Mouse (Mus musculus) limb, embryonic 12.5 days (tissue): Measurements from ENCODE around the gene Rfx3. TPM values are rescaled to one million over a fixed set of nuclear protein-coding genes. Genes with fewer than 3 reads are reported as not detected.

ENCODE experiments used
- ATAC-seq: fragments of 200-750 bp; cut with Nextera tagmentation; 2 replicates; pipeline ENCODE4 v1.8.0; 2017; ENCODE audit warnings: low read depth, moderate TSS enrichment; ENCODE audit not compliant: insufficient number of reproducible peaks, insufficient read depth, low FRiP score, low TSS enrichment
- H3K27ac ChIP-seq: fragments of 300-500 bp; sonication (generic); 2 replicates; pipeline ENCODE4 v1.5.1; 2016; ENCODE audit warnings: mild to moderate bottlenecking, moderate library complexity
- H3K27me3 ChIP-seq: fragments of 300-500 bp; sonication (generic); 2 replicates; pipeline ENCODE4 v1.6.1; 2016; ENCODE audit warnings: mild to moderate bottlenecking, moderate library complexity
- H3K36me3 ChIP-seq: fragments of 300-500 bp; sonication (generic); 2 replicates; pipeline ENCODE4 v1.6.1; 2016; ENCODE audit warnings: mild to moderate bottlenecking, moderate library complexity
- H3K4me1 ChIP-seq: fragments of 300-500 bp; sonication (generic); replicated peaks from 2 replicates; pipeline ENCODE4 v1.6.1; 2016
- H3K4me2 ChIP-seq: fragments of 300-500 bp; sonication (generic); 2 replicates; pipeline ENCODE4 v1.6.1; 2016; ENCODE audit warnings: mild to moderate bottlenecking, moderate library complexity
- H3K4me3 ChIP-seq: fragments of 300-500 bp; sonication (generic); replicated peaks from 2 replicates; pipeline ENCODE4 v1.5.1; 2016; ENCODE audit warnings: mild to moderate bottlenecking
- H3K9ac ChIP-seq: fragments of 300-500 bp; sonication (generic); replicated peaks from 2 replicates; pipeline ENCODE4 v1.6.1; 2016; ENCODE audit warnings: mild to moderate bottlenecking, moderate library complexity
- H3K9me3 ChIP-seq: fragments of 300-500 bp; sonication (generic); 2 replicates; pipeline ENCODE4 v1.6.1; 2016; ENCODE audit warnings: mild to moderate bottlenecking, moderate library complexity
- WGBS: fragments of 180-500 bp; shearing (Covaris S2); methylation state at CpG from one replicate; pipeline ENCODE4 v1.1.7; 2016; 5-methylcytosine and 5-hydroxymethylcytosine counted together
- polyA plus RNA-seq: library from polyadenylated mRNA; unstranded; fragments of >200 nt; fragmentation: Nextera tagmentation; extraction: Ambion mirVana; gene quantifications from 2 replicates; pipeline ENCODE4 v1.2.1, GENCODE M21; 2016

Rfx3 gene
- polyA plus RNA-seq, 1 experiment from 2014 or later, result 13.8 TPM

DNA sequence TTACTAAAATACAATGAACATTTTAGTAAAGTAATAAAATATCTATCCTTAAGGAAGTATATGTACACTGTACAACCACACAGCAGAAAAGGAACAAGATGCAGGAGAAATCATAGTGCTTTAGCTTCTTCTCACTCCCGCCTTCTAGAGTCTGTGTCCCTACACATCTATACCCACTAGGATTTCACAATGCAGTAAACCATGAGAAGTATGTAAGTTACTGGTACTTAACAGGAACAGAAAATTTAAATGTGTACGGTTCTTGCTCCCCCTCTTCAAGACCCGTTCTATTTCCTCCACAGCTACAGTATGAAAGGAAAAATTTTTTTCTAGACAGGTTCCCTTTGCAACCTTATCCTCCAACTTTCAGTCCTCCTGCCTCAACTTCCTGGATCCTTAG, 8.3 kb downstream of the Rfx3 start:
- Histone ChIP-seq H3K4me3 (no peak overlapping the region), H3K9ac (no peak overlapping the region), H3K27me3 (no peaks in the 10 kb centered on the region), H3K4me2 (no peak overlapping the region), H3K36me3 (no peaks in the 10 kb centered on the region), H3K27ac (no peak overlapping the region), H3K4me1 (peaks cover 9% of the 10 kb centered on the region), H3K9me3 (no peaks in the 10 kb centered on the region)
- no peak for ATAC-seq
- WGBS, result 65% methylated on average over 3 of the region's 3 CpGs

DNA sequence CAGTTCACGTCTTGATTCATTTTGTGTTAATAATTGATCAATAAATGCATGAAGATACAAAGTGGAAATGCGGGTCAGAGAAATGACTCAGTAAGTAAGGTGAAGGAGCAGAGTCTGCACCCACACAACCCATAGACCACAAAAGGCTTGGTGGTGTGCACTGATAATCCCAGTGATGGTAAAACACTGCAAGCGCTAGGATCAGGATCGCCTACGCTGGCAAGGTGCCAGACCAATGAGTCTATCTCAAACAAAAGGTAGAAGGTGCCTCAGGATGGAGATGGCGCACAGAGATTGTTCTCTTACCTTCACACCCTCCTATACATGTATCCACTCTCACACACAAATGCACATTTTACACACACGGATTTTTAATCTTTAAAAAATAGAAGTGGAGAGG, 18.2 kb downstream of the Rfx3 start:
- H3K4me3 ChIP-seq, result no peak overlapping the region
- H3K9me3 ChIP-seq, result no peaks in the 10 kb centered on the region
- H3K36me3 ChIP-seq, result no peaks in the 10 kb centered on the region
- H3K27ac ChIP-seq, result no peak overlapping the region
- WGBS, result 94% methylated on average over 7 of the region's 7 CpGs
- peaks cover 4% of the 10 kb centered on the region for H3K4me1 ChIP-seq
- H3K9ac ChIP-seq, result no peak overlapping the region
- no peak for ATAC-seq
- no peaks in the 10 kb centered on the region for H3K27me3 ChIP-seq
- H3K4me2 ChIP-seq, result no peak overlapping the region

DNA sequence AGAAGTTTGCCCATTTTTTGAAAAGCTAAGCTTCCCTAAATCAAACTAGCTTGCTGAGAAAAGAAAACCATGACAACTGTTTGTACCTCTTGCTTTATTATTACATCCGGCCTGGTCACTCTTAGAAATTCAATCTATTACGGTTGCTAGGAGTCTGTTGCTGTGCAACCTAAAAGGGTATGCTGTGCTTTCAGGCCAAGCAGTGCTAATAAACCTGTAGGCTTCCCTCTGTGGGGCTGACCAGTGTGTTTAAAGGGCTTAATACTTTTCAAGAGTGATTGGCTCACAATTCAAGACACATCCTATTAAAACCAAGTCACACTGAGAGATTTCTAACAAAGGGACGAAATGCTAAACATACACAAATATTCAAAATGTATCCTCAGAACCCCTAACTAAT, 22.2 kb downstream of the Rfx3 start:
- Histone ChIP-seq H3K9ac (no peak overlapping the region), H3K9me3 (no peaks in the 10 kb centered on the region), H3K36me3 (no peaks in the 10 kb centered on the region), H3K4me2 (no peak overlapping the region), H3K27ac (no peak overlapping the region), H3K27me3 (no peaks in the 10 kb centered on the region), H3K4me3 (no peak overlapping the region), H3K4me1 (peaks cover 4% of the 10 kb centered on the region)
- no peak for ATAC-seq
- 59% methylated on average over 3 of the region's 3 CpGs for WGBS

DNA sequence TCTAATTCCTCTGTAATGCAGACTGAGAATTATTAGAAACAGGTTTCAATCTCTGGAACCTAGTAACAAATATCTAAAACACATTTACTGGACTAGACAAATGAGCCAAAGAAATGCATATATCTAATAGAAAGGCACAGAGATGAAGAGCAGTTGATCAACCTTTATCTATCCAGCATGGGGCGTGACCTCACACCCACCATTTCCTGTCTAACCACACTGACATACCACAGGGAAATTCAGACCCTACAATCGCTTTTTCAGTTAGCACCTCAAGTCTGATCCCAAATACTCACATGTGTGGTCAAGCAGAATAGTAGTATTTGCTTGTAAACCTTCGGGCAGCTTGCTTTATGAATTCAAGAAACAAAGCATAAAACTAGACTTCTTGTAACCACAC, 43.4 kb downstream of the Rfx3 start:
- WGBS, result 80% methylated on average over 3 of the region's 3 CpGs
- no peak overlapping the region for H3K9ac ChIP-seq
- no peak for ATAC-seq

DNA sequence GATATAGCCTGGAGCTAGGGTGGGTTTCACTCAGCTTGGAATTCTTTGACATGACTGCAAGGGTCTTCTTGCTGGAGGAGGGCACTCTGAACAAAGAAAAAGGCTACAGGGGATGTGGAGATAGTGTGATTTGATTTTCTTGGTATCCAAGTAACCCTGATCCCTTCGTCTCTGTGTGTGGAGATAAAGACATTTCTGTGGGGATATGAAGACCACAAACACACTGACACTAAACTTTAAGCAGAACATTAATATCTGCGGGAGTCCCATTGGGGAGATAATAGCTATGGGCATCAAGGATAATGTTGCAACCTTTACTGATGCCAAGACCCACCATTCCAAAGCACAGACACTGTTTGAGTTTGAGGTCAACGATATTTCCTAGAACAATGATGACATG, 49.7 kb downstream of the Rfx3 start:
- ATAC-seq, result no peak
- H3K36me3 ChIP-seq, result peaks cover 9% of the 10 kb centered on the region; the same call in 1 of the 2 replicates
- no peaks in the 10 kb centered on the region for H3K4me1 ChIP-seq
- 96% methylated on average over 3 of the region's 3 CpGs for WGBS
- H3K9me3 ChIP-seq, result no peaks in the 10 kb centered on the region
- H3K27ac ChIP-seq, result no peak overlapping the region
- no peak overlapping the region for H3K4me3 ChIP-seq
- H3K4me2 ChIP-seq, result no peak overlapping the region
- H3K27me3 ChIP-seq, result no peaks in the 10 kb centered on the region
- H3K9ac ChIP-seq, result no peak overlapping the region

More for the DNA sequence above, 43.4 kb downstream of the Rfx3 start:
- H3K27ac ChIP-seq, result no peak overlapping the region
- peaks cover 15% of the 10 kb centered on the region; the same call in 1 of the 2 replicates for H3K36me3 ChIP-seq
- no peak overlapping the region for H3K4me3 ChIP-seq
- H3K27me3 ChIP-seq, result no peaks in the 10 kb centered on the region
- no peaks in the 10 kb centered on the region for H3K4me1 ChIP-seq
- no peak overlapping the region for H3K4me2 ChIP-seq
- H3K9me3 ChIP-seq, result no peaks in the 10 kb centered on the region

DNA sequence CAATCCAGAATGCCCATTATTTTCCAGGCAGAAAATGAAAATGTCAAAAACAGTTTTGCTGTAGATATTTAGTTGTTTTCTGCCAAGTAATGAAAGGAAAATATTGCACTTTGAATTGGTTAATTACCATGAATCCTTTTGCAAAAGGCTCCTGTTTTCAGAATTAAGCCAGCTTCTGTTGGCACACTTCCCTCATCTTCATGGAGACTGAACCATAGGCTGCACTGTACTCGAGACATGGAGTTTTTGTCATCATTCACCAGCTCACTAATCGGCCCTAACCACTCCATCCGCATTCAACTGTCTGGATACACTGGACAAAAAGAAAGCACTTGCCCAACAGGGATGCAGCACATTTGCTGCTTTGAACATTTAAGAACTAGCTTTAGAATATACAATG, 75.5 kb downstream of the Rfx3 start:
- H3K9ac ChIP-seq, result no peak overlapping the region
- no peak for ATAC-seq
- H3K4me1 ChIP-seq, result 0 out of 2 replicates have a peak, but pooled peaks cover 3% of the 10 kb centered on the region
- no peaks in the 10 kb centered on the region for H3K27me3 ChIP-seq
- H3K9me3 ChIP-seq, result no peaks in the 10 kb centered on the region
- no peaks in the 10 kb centered on the region for H3K36me3 ChIP-seq
- no peak overlapping the region for H3K4me3 ChIP-seq
- WGBS, result 78% methylated on average over 3 of the region's 3 CpGs
- H3K4me2 ChIP-seq, result no peak overlapping the region
- no peak overlapping the region for H3K27ac ChIP-seq

DNA sequence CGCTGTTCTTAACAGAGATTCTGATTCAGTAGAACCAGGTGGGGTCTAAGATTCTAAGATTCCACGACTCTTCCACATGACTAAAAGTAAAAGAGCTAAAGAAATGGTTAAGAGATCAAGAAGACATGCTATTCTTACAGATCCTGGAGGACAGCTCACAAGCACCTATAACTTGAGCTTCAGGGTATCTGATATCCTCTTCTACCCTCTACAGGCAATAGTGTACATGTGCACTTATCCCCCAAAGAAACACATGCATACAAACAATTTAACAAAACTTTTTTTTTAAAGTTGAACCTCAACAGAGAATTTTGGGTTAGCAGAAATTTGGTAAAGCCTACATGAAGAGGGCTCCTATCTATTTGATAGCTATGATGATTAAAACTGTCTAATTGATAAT, 79.8 kb downstream of the Rfx3 start:
- Histone ChIP-seq H3K27me3 (no peaks in the 10 kb centered on the region), H3K9ac (no peak overlapping the region), H3K4me1 (0 out of 2 replicates have a peak, but pooled peaks cover 3% of the 10 kb centered on the region), H3K9me3 (no peaks in the 10 kb centered on the region), H3K4me3 (no peak overlapping the region), H3K36me3 (no peaks in the 10 kb centered on the region), H3K27ac (no peak overlapping the region), H3K4me2 (no peak overlapping the region)
- no peak for ATAC-seq
- 95% methylated on average over 2 of the region's 2 CpGs for WGBS

DNA sequence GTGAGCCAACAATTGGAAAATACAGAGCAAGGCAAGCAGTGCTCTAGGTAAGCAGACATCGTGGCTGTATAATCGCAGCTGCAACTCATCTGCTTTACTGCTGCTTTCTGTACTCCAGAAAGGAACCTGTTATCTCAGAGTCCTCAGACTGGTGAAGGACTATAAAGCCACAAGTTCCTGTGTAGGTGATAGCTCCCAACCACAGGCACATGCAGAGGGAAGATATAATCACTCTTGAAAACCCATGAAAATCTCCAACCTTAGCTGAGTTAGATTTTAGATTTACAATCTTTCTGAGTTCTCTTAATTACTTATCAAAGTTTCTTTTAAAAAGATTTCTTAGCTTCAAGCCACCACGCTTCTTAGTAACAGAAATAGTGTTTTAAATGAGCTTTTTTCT, 84.6 kb downstream of the Rfx3 start:
- H3K4me1 ChIP-seq, result no peaks in the 10 kb centered on the region
- H3K4me3 ChIP-seq, result no peak overlapping the region
- no peak overlapping the region for H3K4me2 ChIP-seq
- H3K9ac ChIP-seq, result no peak overlapping the region
- ATAC-seq, result no peak
- no peaks in the 10 kb centered on the region for H3K36me3 ChIP-seq
- no peaks in the 10 kb centered on the region for H3K27me3 ChIP-seq
- no peaks in the 10 kb centered on the region for H3K9me3 ChIP-seq
- no peak overlapping the region for H3K27ac ChIP-seq
- 73% methylated on average over 3 of the region's 3 CpGs for WGBS

DNA sequence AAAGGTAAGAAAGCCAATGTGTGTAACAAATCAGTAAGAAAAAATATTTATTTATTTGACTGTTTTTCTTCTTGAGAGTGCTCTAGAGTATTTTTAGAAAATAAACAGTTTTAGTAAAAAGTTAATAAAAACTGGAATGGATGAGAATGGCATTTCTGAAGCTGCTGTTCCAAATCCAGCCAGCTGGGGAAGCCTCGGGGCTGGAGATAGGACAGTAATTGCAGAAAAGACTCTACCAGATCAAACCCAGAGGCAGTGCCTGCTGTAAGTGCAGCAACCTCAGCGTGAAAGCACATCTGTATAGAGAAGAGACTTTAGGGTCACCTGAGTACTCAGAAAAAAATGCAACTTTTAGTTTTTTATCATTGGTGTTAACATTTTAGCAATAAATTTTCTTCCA, 91.9 kb downstream of the Rfx3 start:
- Histone ChIP-seq H3K27ac (no peak overlapping the region), H3K9me3 (no peaks in the 10 kb centered on the region), H3K4me1 (0 out of 2 replicates have a peak, but pooled peaks cover 3% of the 10 kb centered on the region), H3K4me2 (no peak overlapping the region), H3K4me3 (no peak overlapping the region), H3K36me3 (no peaks in the 10 kb centered on the region), H3K9ac (no peak overlapping the region), H3K27me3 (no peaks in the 10 kb centered on the region)
- no peak for ATAC-seq
- WGBS, result 60% methylated on average over 2 of the region's 2 CpGs

DNA sequence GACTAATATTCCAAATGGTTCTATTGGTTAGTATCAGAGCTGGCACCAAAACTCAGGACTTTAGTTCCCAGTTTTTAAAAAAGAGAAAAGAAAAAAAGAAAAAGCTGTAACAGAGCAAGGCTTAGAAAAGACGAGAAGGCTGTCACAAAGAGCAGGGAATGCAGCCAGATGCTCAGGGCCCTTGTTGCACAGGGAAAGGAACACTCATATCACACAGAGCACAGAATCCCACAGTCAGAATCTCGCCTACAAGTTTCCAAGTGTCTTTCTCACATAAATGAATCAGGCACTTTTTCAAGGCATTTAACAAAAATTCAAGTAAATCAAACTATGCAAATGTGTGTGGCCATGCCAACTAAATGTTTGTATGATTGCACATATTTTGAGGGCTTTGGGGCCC, 94.5 kb downstream of the Rfx3 start:
- H3K4me1 ChIP-seq, result 0 out of 2 replicates have a peak, but pooled peaks cover 3% of the 10 kb centered on the region
- H3K9me3 ChIP-seq, result no peaks in the 10 kb centered on the region
- H3K4me3 ChIP-seq, result no peak overlapping the region
- H3K4me2 ChIP-seq, result no peak overlapping the region
- no peak overlapping the region for H3K9ac ChIP-seq
- no peak overlapping the region for H3K27ac ChIP-seq
- no peaks in the 10 kb centered on the region for H3K36me3 ChIP-seq
- H3K27me3 ChIP-seq, result no peaks in the 10 kb centered on the region
- 78% methylated on average over 2 of the region's 2 CpGs for WGBS
- no peak for ATAC-seq

DNA sequence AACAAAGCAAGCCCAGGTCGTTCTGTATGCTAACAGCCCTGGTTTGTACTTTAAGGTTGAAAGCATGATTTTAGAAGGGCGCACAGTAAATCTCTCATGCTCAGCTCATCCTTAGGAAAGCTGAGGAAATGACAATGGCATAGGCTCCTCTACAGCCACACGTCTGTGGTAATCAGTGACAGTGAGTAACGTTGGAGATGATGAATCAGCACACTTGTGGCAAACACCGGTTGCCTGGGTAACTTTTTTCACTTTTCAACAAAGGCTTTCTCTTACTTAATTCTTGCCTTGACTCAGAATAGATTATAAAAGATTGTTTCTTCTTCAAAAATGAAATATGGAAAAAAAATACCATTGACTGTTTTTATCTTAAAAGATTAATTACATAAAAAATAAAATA, 104.0 kb downstream of the Rfx3 start:
- 76% methylated on average over 5 of the region's 5 CpGs for WGBS
- ATAC-seq, result no peak
- H3K4me2 ChIP-seq, result no peak overlapping the region

DNA sequence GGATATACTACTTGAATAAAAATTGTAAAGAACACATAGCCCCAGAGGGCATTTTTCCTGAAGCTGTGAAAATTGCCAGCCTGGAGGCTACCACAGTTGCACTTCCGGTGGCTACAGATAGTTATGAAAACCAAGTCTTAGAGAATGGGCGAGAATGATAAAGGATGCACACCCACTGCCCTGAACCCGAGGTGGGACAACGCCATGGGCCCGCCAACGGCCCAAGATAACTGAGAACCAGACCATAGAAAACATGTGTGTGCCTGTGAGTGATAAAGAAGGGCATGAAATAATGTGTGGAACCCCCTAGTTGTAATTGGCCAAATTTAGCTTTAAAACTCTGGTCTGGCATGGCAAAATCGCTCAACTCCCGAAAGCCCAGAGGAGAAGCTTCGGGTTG, 105.0 kb downstream of the Rfx3 start:
- peaks cover 6% of the 10 kb centered on the region for H3K4me1 ChIP-seq
- no peak overlapping the region for H3K9ac ChIP-seq
- no peaks in the 10 kb centered on the region for H3K27me3 ChIP-seq
- H3K9me3 ChIP-seq, result no peaks in the 10 kb centered on the region
- no peak overlapping the region for H3K4me3 ChIP-seq
- no peaks in the 10 kb centered on the region for H3K36me3 ChIP-seq
- no peak overlapping the region for H3K4me2 ChIP-seq
- H3K27ac ChIP-seq, result no peak overlapping the region
- ATAC-seq, result no peak
- WGBS, result 93% methylated on average over 9 of the region's 9 CpGs

More for the DNA sequence above, 104.0 kb downstream of the Rfx3 start:
- H3K9me3 ChIP-seq, result no peaks in the 10 kb centered on the region
- peaks cover 6% of the 10 kb centered on the region for H3K4me1 ChIP-seq
- no peaks in the 10 kb centered on the region for H3K36me3 ChIP-seq
- no peaks in the 10 kb centered on the region for H3K27me3 ChIP-seq
- no peak overlapping the region for H3K9ac ChIP-seq
- H3K4me3 ChIP-seq, result no peak overlapping the region
- no peak overlapping the region for H3K27ac ChIP-seq
